Mouse (Mus musculus) left cerebral cortex, adult 9 months (tissue): ENCODE results near the gene Tctex1d1.
A peak's percentile ranks its signal among the peaks of the same experiment; 100 is the strongest.

Experiments
- DNase-seq, 2 experiments: peaks; one replicate each; pipeline ENCODE4 v3.0.0; 2022; ENCODE audit warnings: low spot score in 2 of 2

The Tctex1d1 gene

GRCm38 (mm10) chr4:102988526-102988925, 10.1 kb downstream of the Tctex1d1 start:
- no peak for DNase-seq

DNA sequence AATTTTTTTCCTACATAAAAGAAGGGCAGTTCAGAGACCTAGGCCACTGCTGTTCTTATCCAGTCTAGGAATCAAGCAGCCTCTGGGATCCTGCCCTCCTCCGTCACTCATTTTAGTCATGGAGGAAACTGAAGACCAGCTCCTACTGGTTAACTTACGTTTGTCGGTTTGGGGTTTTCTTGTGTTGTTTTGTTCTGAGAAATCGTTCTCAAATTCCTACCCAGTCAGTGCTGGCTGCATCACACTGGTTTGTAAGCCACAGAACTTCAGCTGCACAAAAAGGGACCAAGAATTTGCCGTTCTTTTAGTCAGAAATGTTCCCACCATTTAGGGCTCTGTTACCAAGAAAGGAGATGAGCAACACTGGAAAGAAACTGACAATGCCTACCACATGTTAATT, 11.0 kb downstream of the Tctex1d1 start:
- no peak for DNase-seq

GRCm38 (mm10) chr4:102990016-102990415, 11.6 kb downstream of the Tctex1d1 start:
- DNase-seq, result no peak

DNA sequence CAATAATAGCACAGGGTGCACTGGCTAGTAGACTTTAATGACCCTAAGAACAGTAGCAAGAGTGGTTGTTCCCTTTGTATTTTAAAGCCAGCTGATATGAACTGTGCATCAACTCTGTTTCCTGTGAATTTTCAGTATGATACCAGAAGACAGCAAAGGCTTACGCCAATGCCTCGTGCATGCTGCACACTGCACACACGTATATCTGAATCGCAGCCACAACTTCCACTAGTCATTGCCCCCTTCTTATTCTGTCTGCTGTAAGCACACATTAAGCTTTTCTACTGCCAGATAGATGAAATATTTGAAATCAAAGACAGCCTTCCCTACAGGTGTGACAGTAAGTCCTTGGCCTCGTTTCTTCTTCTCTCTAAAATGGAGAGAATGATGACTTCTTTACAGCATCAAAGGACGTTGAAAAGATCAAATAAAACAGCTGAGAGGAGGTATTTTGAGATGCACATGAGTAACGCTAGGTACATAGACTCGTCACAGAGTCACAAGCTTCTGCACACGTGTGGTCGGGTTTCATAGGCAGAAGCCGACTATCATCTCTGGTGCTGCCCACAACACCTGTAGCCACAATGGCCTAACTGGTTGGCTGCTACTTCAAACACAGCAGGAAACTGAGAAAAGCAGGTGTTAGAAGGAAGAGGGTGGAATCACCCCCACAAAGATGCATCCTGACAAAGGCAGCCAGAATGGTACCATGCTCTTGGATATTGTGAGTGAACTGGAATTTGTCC, 12.4 kb downstream of the Tctex1d1 start:
- no peak for DNase-seq

GRCm38 (mm10) chr4:102991685-102992084, 13.3 kb downstream of the Tctex1d1 start:
- no peak for DNase-seq

- no peak for DNase-seq
Measured at GRCm38 (mm10) chr4:103004681-103005080, 26.3 kb downstream of the Tctex1d1 start.

DNA sequence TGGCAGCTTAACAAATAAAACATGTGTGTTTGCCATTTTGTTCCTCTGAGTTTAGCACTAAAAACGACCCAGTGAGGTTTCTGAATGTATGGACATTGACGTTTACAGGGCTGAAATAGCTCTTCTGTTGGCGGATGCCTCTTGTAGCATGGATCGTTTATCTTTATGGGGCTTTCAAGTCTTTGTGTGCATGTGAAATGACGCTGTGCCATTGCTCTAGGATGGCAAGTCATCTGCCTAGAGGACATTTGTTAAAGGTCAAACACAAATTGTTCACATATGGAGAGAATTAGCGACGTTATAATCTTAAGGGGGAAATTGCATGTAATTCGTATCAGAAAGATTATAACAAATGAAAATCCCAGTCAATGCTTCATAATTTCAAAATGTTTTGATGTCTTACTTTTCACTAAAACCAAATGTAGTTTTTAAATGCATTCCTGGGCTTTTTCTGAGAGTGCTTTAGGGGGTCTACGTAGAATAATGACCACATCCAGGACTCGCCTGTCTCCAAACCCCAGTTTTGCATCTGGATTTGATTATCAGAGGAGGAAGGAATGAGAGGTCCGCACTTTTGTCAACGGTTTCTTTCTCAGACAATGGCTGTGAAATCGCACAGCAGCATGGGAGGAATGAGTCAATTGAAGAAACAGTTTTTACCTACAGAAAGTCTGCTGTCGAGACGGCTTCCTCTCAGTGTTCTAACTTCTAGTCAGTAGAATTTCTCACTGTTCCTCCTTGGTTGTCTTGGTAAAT, 27.0 kb downstream of the Tctex1d1 start:
- no peak for DNase-seq

DNA sequence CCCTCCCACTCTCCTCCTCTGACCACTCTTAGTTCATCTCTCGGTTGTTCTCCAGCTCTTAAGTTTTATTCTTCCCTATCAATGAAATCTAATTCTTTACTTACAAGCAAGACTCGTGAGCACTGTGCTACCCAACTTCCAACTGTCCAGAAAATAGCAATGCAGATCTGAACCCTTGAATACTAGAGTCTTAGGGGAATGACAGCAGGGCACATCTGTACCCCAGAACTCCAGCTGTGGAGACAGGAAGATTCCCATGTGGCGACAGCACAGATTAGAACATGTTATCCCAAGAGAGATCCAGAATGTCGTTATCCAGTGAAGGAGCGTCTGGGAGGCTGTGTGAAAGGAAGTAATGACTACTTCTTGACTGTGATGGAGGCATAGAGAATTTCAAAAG, 27.9 kb downstream of the Tctex1d1 start:
- no peak for DNase-seq

DNA sequence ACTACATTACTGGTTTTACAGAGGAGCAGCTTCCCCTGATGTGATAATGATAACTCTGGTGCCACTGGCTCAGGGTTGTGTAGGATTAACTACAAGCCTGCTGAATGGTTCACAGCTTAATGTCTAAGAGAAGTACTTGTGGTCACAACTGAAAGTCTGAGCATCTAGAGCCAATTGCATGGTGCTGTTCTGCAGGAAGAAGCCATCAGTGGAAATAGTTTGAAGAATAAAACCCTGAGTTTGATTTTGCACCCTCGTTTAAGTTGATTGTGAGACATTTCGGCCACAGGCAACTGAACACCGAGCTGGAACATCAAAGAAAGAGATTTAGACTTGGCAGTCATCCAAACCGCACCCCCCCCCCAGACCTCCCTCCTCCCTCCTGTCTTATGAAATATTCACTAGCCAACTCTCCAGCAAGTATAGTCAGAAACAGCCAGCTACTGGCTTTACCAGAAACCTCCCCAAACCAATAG, 28.6 kb downstream of the Tctex1d1 start:
- DNase-seq, result no peak

DNA sequence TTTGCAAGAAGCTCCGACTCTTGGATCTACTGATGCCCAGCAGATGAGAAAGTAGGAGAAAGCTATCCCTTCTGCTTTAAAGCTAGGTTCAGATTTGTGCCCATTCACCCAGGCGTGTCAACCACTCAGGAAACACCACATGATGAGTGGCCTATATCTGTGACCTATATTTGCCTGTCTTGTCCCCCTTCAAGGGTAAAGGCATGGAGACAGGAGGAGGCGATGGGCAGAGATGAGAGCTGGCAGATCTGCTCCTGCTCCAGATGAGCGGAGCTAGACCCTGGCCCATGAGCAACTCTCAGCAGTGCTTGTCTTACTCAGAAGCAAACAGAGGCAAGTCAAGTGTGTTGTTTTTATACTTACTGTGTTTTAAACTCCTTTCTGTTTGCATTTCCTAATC, 32.3 kb downstream of the Tctex1d1 start:
- no peak for DNase-seq

GRCm38 (mm10) chr4:103011823-103012222, 33.4 kb downstream of the Tctex1d1 start:
- peak in 1 of 2 experiments; percentile 22 for DNase-seq

DNA sequence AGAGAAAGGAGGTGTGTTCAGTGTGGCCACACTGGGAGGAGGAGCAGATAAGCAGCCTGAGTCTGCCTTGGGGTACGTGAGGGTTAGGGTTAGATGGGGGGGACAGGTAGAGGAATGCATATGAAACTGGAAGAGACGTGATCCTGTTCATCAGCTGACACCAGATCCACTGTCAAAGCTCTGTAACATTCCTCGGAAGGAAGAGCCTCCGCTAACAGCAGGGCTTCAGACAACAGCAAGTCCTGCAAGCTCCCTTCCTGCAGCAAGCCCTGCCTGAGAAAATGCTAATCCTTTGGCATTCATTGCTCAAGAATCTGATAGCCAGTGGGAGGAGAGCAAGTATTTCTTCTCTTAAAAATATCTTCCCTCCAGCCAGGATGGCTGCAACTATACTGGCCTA, 35.1 kb downstream of the Tctex1d1 start:
- no peak for DNase-seq

- DNase-seq, result no peak
Measured at GRCm38 (mm10) chr4:103026621-103027020, 48.2 kb downstream of the Tctex1d1 start, which contains the start of gene Insl5. TSS of gene Insl5 (minus strand) at chr4:103026842.

GRCm38 (mm10) chr4:103027745-103028144, 49.3 kb downstream of the Tctex1d1 start:
- DNase-seq, result no peak

GRCm38 (mm10) chr4:103028177-103029088, 50.0 kb downstream of the Tctex1d1 start:
- no peak for DNase-seq

- no peak for DNase-seq
Measured at GRCm38 (mm10) chr4:103039103-103039837, 60.9 kb downstream of the Tctex1d1 start.

- no peak for DNase-seq
Measured at GRCm38 (mm10) chr4:103039838-103040191, 61.4 kb downstream of the Tctex1d1 start.

DNA sequence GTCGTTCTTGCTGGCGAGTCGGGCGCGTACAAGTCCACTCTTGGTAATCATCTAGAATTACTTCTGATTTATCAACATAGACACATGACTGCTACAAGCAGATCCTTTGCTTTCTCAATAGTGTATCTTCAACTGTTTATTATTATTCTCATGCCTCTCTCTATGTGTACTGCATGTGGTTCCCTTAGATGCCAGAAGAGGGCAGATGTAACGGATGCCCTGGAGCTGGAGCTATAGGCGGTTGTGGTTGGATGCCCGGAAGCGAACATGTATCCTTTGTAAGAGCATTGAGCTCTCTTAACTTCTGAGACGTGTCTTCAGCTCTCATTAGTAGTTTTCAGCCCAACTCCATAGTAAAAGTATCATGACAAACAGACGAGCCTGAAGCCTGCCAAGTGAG, 64.6 kb downstream of the Tctex1d1 start:
- DNase-seq, result no peak

DNA sequence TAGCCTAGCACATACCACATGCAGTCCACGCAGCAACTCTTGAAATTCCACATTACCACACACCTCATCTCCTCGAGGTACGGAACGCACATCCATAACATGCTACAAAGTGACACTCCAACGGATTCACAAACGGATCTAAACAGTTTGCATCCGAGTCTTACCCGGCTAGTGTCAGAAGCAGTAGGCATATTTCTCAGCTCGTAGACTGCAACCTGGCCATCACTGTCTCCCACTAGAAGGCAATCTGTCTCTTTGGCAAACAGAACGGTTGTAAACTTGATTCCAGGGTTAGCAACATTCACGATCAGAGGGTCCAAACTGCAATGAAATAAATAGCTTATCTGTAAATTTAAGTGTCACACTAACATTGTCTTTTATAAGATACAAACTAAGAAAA, 69.6 kb downstream of the Tctex1d1 start:
- DNase-seq, result no peak
